Mouse (Mus musculus) MEL (cell line): ENCODE measurements around the gene Lima1. TPM values are rescaled to one million over a fixed set of nuclear protein-coding genes. Genes with fewer than 3 reads are reported as not detected.

Source experiments
- DNase-seq: peaks from one replicate; pipeline ENCODE4 v3.0.0; 2011; ENCODE audit warnings: low read depth, low spot score
- H3K27ac ChIP-seq: 2 replicates; pipeline ENCODE4 v1.5.1; 2012; ENCODE audit warnings: low read depth, mild to moderate bottlenecking, control low read depth, low read length, moderate library complexity; ENCODE audit not compliant: control insufficient read depth
- H3K27me3 ChIP-seq, 2 experiments: fragments of 150-350 bp in 1 of 2; sonication (generic) in 1 of 2; 2 replicates each; pipeline ENCODE4 v1.6.1; 2012; ENCODE audit warnings: low read length in 2 of 2, mild to moderate bottlenecking in 2 of 2, improper control_type of control experiment in 1 of 2, moderate library complexity in 1 of 2; ENCODE audit not compliant: insufficient read depth in 2 of 2, control insufficient read depth in 1 of 2
- H3K36me3 ChIP-seq, 2 experiments: 2 replicates each; pipeline ENCODE4 v1.6.1; 2012 to 2014; ENCODE audit warnings: low read length in 2 of 2, improper control_type of control experiment in 1 of 2, inconsistent platforms in 1 of 2, mild to moderate bottlenecking in 1 of 2; ENCODE audit not compliant: insufficient read depth in 2 of 2, control insufficient read depth in 1 of 2
- H3K4me1 ChIP-seq, 2 experiments: fragments of 150-350 bp in 1 of 2; sonication (generic) in 1 of 2; 2 replicates each; pipeline ENCODE4 v1.6.1; 2012; ENCODE audit warnings: low read length in 2 of 2, improper control_type of control experiment in 1 of 2, mild to moderate bottlenecking in 1 of 2; ENCODE audit not compliant: insufficient read depth in 2 of 2, control insufficient read depth in 1 of 2
- H3K4me3 ChIP-seq, 2 experiments: fragments of 150-350 bp in 1 of 2; sonication (generic) in 1 of 2; 2 replicates each; pipeline ENCODE4 v1.5.1; 2012; ENCODE audit warnings: low read depth in 2 of 2, low read length in 2 of 2, mild to moderate bottlenecking in 2 of 2, moderate library complexity in 2 of 2, control low read depth in 1 of 2, improper control_type of control experiment in 1 of 2; ENCODE audit not compliant: control insufficient read depth in 1 of 2, insufficient read depth in 1 of 2
- H3K79me2 ChIP-seq: 2 replicates; pipeline ENCODE4 v1.6.1; 2012; ENCODE audit warnings: mild to moderate bottlenecking, low read length, moderate library complexity; ENCODE audit not compliant: control insufficient read depth, poor library complexity, insufficient read depth
- H3K9ac ChIP-seq: 2 replicates; pipeline ENCODE4 v1.6.1; 2012; ENCODE audit warnings: low read depth, mild to moderate bottlenecking, control low read depth, low read length, moderate library complexity; ENCODE audit not compliant: control insufficient read depth, poor library complexity, severe bottlenecking
- H3K9me3 ChIP-seq: fragments of 150-350 bp; sonication (generic); replicated peaks from 2 replicates; pipeline ENCODE4 v1.6.1; 2012; ENCODE audit warnings: mild to moderate bottlenecking, low read length, improper control_type of control experiment, moderate library complexity; ENCODE audit not compliant: insufficient read depth
- CHD1 ChIP-seq: IDR thresholded peaks from 2 replicates; pipeline ENCODE4 v1.6.1; 2012; ENCODE audit warnings: low read depth, mild to moderate bottlenecking, inconsistent platforms, low read length, improper control_type of control experiment
- CHD2 ChIP-seq: IDR thresholded peaks from 2 replicates; pipeline ENCODE4 v1.6.1; 2011; ENCODE audit warnings: low read length, improper control_type of control experiment
- ELF1 ChIP-seq: IDR thresholded peaks from 2 replicates; pipeline ENCODE4 v1.6.1; 2014; ENCODE audit warnings: low read depth, mild to moderate bottlenecking, inconsistent platforms, low read length, improper control_type of control experiment, moderate library complexity
- EP300 ChIP-seq, 2 experiments: IDR thresholded peaks; 2 replicates each; pipeline ENCODE4 v1.6.1; 2011; ENCODE audit warnings: improper control_type of control experiment in 2 of 2, low read length in 2 of 2, low read depth in 1 of 2, mild to moderate bottlenecking in 1 of 2
- ETS1 ChIP-seq: IDR thresholded peaks from 2 replicates; pipeline ENCODE4 v1.6.1; 2012; ENCODE audit warnings: low read depth, mild to moderate bottlenecking, inconsistent platforms, low read length, improper control_type of control experiment, moderate library complexity
- GABPA ChIP-seq: IDR thresholded peaks from 2 replicates; pipeline ENCODE4 v1.6.1; 2012; ENCODE audit warnings: low read depth, mild to moderate bottlenecking, inconsistent platforms, low read length, improper control_type of control experiment, moderate library complexity
- GATA1 ChIP-seq: IDR thresholded peaks from 2 replicates; pipeline ENCODE4 v1.6.1; 2011; ENCODE audit warnings: low read depth, low read length, improper control_type of control experiment
- JUND ChIP-seq: IDR thresholded peaks from 2 replicates; pipeline ENCODE4 v1.6.1; 2011; ENCODE audit warnings: low read depth, mild to moderate bottlenecking, improper control_type of control experiment, low read length
- KAT2A ChIP-seq: conservative IDR thresholded peaks from 2 replicates; pipeline ENCODE4 v1.6.1; 2012; ENCODE audit warnings: low read depth, low read length, improper control_type of control experiment, inconsistent platforms
- MAFK ChIP-seq: IDR thresholded peaks from 2 replicates; pipeline ENCODE4 v1.6.1; 2011; ENCODE audit warnings: low read depth, mild to moderate bottlenecking, low read length, improper control_type of control experiment, borderline replicate concordance
- MAX ChIP-seq: IDR thresholded peaks from 2 replicates; pipeline ENCODE4 v1.6.1; 2011; ENCODE audit warnings: low read length, improper control_type of control experiment
- MAZ ChIP-seq: IDR thresholded peaks from 2 replicates; pipeline ENCODE4 v1.6.1; 2012; ENCODE audit warnings: low read depth, mild to moderate bottlenecking, inconsistent platforms, low read length, improper control_type of control experiment
- MEF2A ChIP-seq: IDR thresholded peaks from 2 replicates; pipeline ENCODE4 v1.6.1; 2014; ENCODE audit warnings: low read depth, mild to moderate bottlenecking, inconsistent platforms, low read length, improper control_type of control experiment; ENCODE audit not compliant: poor library complexity, insufficient replicate concordance, severe bottlenecking; ENCODE audit errors: extremely low read depth
- MYC ChIP-seq: IDR thresholded peaks from 2 replicates; pipeline ENCODE4 v1.6.1; 2011; ENCODE audit warnings: low read depth, mild to moderate bottlenecking, low read length, improper control_type of control experiment, moderate library complexity
- NELFE ChIP-seq: IDR thresholded peaks from 2 replicates; pipeline ENCODE4 v1.6.1; 2011; ENCODE audit warnings: low read depth, low read length, improper control_type of control experiment
- NRF1 ChIP-seq: IDR thresholded peaks from 2 replicates; pipeline ENCODE4 v1.6.1; 2014; ENCODE audit warnings: low read depth, mild to moderate bottlenecking, inconsistent platforms, low read length, improper control_type of control experiment, moderate library complexity; ENCODE audit not compliant: poor library complexity, insufficient read depth, severe bottlenecking
- POLR2A ChIP-seq, 2 experiments: IDR thresholded peaks; 2 replicates each; pipeline ENCODE4 v1.6.1; 2011 to 2012; ENCODE audit warnings: low read length in 2 of 2, mild to moderate bottlenecking in 2 of 2, control low read depth in 1 of 2, improper control_type of control experiment in 1 of 2, low read depth in 1 of 2, moderate library complexity in 1 of 2; ENCODE audit not compliant: control insufficient read depth in 1 of 2, insufficient read depth in 1 of 2, poor library complexity in 1 of 2
- POLR2AphosphoS2 ChIP-seq: IDR thresholded peaks from 2 replicates; pipeline ENCODE4 v1.6.1; 2011; ENCODE audit warnings: low read length, improper control_type of control experiment
- RCOR1 ChIP-seq: IDR thresholded peaks from 2 replicates; pipeline ENCODE4 v1.6.1; 2012; ENCODE audit warnings: low read depth, mild to moderate bottlenecking, inconsistent platforms, low read length, improper control_type of control experiment
- SMC3 ChIP-seq: IDR thresholded peaks from 2 replicates; pipeline ENCODE4 v1.6.1; 2011; ENCODE audit warnings: low read depth, low read length, improper control_type of control experiment
- USF1 ChIP-seq: IDR thresholded peaks from 2 replicates; pipeline ENCODE4 v1.6.1; 2014; ENCODE audit warnings: low read depth, mild to moderate bottlenecking, inconsistent platforms, low read length, improper control_type of control experiment, moderate library complexity
- ZC3H11A ChIP-seq: IDR thresholded peaks from 2 replicates; pipeline ENCODE4 v1.6.1; 2012; ENCODE audit warnings: low read depth, mild to moderate bottlenecking, inconsistent platforms, low read length, improper control_type of control experiment
- ZKSCAN1 ChIP-seq: IDR thresholded peaks from 2 replicates; pipeline ENCODE4 v1.6.1; 2012; ENCODE audit warnings: low read depth, mild to moderate bottlenecking, inconsistent platforms, low read length, improper control_type of control experiment, moderate library complexity
- ZNF384 ChIP-seq: IDR thresholded peaks from 2 replicates; pipeline ENCODE4 v1.6.1; 2012; ENCODE audit warnings: low read depth, mild to moderate bottlenecking, inconsistent platforms, low read length, improper control_type of control experiment
- polyA plus RNA-seq, 2 experiments: library from polyadenylated mRNA; stranded (reverse) in 1 of 2; unstranded in 1 of 2; fragments of >175 nt in 1 of 2; fragments of >200 nt in 1 of 2; gene quantifications; 2 replicates each; pipeline versions ENCODE4 v1.2.1 to v1.2.4; 2012; ENCODE audit warnings: low replicate concordance in 2 of 2, low read depth in 1 of 2; ENCODE audit not compliant: insufficient read length in 2 of 2, insufficient read depth in 1 of 2, missing spikeins in 1 of 2
- total RNA-seq: library from RNA; depleted of rRNA; stranded (reverse); fragments of 300-350 nt; gene quantifications from 2 replicates; pipeline ENCODE4 v1.2.3, GENCODE M21; 2012

The Lima1 gene
- total and polyA plus RNA-seq, 3 experiments, result 1.1 to 7.9 TPM; not detected in 1

- DNase-seq, result no peak
- Histone ChIP-seq H3K4me1 (no peaks in the 10 kb centered on the region), H3K9ac (no peak overlapping the region), H3K79me2 (no peaks in the 10 kb centered on the region), H3K27me3 (no peaks in the 10 kb centered on the region), H3K4me3 (no peak overlapping the region), H3K9me3 (no peaks in the 10 kb centered on the region), H3K27ac (no peak overlapping the region), H3K36me3 (no peaks in the 10 kb centered on the region)
- TF ChIP-seq RCOR1, result no peak
- TF ChIP-seq POLR2AphosphoS2, result no peak
- TF ChIP-seq GABPA, result no peak
- TF ChIP-seq ELF1, result no peak
- no peak for TF ChIP-seq NRF1
- TF ChIP-seq MAZ, result no peak
- no peak for TF ChIP-seq SMC3
- TF ChIP-seq ZNF384, result no peak
- TF ChIP-seq JUND, result no peak
- TF ChIP-seq CHD1, result no peak
- no peak for TF ChIP-seq POLR2A (IDR thresholded peaks at IDR 0.05; ENCODE audit: control insufficient read depth in 1 of 2, insufficient read depth in 1 of 2, low read depth in 1 of 2, low read length in 2 of 2, poor library complexity in 1 of 2)
- TF ChIP-seq CHD2, result no peak
- no peak for TF ChIP-seq GATA1
- no peak for TF ChIP-seq EP300 (IDR thresholded peaks at IDR 0.05; ENCODE audit: low read depth in 1 of 2, low read length in 2 of 2)
- no peak for TF ChIP-seq MEF2A
- no peak for TF ChIP-seq ZC3H11A
These were observed 121.1 kb downstream of the Lima1 start for GRCm38 (mm10) chr15:99754204-99754603.

- Histone ChIP-seq H3K9ac (no peak overlapping the region), H3K79me2 (no peaks in the 10 kb centered on the region), H3K27me3 (no peaks in the 10 kb centered on the region), H3K36me3 (no peaks in the 10 kb centered on the region; a peak in 1 of 4 replicates), H3K4me1 (no peaks in the 10 kb centered on the region), H3K9me3 (no peaks in the 10 kb centered on the region), H3K4me3 (no peak overlapping the region), H3K27ac (no peak overlapping the region)
- DNase-seq, result no peak
- no peak for TF ChIP-seq NELFE
- TF ChIP-seq ETS1, result no peak
- no peak for TF ChIP-seq ZKSCAN1
- TF ChIP-seq RCOR1, result no peak
- TF ChIP-seq POLR2A (IDR thresholded peaks at IDR 0.05; ENCODE audit: control insufficient read depth in 1 of 2, insufficient read depth in 1 of 2, low read depth in 1 of 2, low read length in 2 of 2, poor library complexity in 1 of 2), result no peak
- TF ChIP-seq MYC, result no peak
- no peak for TF ChIP-seq POLR2AphosphoS2
- TF ChIP-seq USF1, result no peak
- no peak for TF ChIP-seq CHD2
- no peak for TF ChIP-seq GATA1
- no peak for TF ChIP-seq CHD1
- TF ChIP-seq MEF2A, result no peak
- TF ChIP-seq MAFK, result no peak
- TF ChIP-seq MAX, result no peak
- TF ChIP-seq KAT2A, result no peak
These were observed 135.0 kb downstream of the Lima1 start for GRCm38 (mm10) chr15:99740229-99740628.
